Mouse (Mus musculus): ENCODE measurements around the gene Pus1. TPM values are rescaled to one million over a fixed set of nuclear protein-coding genes. Genes with fewer than 3 reads are reported as not detected.

Pus1 gene
- 19.4 and 22.0 TPM in 2 replicates for polyA plus RNA-seq (2011; ENCODE audit: insufficient read depth, insufficient read length, low replicate concordance, missing spikeins)

DNA sequence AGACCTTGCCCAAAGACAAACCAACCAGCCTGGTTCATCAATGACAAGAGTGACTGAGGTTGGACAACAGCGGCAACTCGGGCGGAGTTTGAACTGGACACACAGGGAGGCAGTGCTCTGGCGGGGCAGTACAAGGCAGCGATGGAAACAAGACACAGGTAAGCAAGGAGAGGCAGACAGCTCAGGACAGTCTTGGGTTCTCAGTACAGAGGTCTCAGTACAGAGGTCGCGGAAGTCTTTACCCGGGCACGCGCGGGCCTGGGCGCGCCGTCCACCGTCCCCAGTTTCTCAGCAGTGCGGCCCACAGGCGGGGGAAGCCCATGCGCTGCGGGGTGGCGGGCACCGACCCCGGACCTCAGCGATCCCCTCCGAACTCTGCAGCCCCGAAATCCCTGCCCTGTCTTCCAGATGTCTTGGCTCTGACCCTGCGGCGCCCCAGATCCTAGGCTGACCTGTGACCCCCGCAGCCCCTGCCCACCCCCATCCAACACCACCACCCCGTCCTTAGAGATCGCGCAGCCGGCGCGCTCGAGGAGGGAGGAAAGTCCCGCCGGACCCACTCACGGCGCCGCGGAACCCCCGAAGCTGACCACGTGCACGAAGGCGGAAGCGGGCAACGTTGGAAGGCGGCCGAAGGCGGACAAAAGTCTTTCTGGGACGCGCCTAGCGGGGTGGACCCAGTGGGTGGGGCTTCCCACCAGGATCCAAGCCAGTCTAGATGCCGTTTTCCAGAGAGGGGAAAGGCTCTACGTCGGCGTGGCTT is at the start of gene Pus1:
TSS of gene Pus1 (minus strand) at position 662 of the 763 bp plus-strand sequence.
- Histone ChIP-seq H3K27ac (ENCODE audit: control insufficient read depth, insufficient read depth, low read depth, low read length, poor library complexity) (no peak within 1 kb of the TSS), H3K4me1 (ENCODE audit: control insufficient read depth, insufficient read depth, low read length) (no peaks in the 10 kb centered on the region), H3K4me3 (replicated peaks; ENCODE audit: control insufficient read depth, low read depth, low read length) (peak within 1 kb of the TSS; percentile 65)
- TF ChIP-seq POLR2A (IDR thresholded peaks at IDR 0.05; ENCODE audit: borderline replicate concordance, control insufficient read depth, low read depth, low read length): no peak
- no peak for TF ChIP-seq CTCF (IDR thresholded peaks at IDR 0.05; ENCODE audit: control insufficient read depth, insufficient read depth, low read length)
- under 1% methylated on average over 57 of the region's 57 CpGs for WGBS

DNA sequence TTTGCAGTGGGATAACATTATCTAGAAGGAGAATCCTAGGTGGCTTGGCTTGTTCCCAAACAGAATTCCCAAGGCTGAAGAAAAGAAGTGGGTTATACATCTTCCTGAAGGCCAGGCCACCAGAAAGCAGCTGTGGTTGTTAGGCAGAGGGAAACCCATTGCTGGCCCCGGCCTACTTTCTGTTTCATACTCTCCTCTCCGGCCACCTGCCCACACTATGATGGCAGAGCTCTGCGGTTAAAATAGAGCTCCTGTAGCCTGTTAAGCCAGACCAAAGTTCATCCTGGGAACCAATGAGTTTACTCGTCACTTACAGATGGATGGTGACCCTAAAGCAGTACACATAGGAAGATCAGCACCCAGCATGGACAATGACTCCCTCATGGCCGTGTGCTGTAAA is 47.1 kb upstream of the Pus1 start:
- TF ChIP-seq POLR2A (IDR thresholded peaks at IDR 0.05; ENCODE audit: borderline replicate concordance, control insufficient read depth, low read depth, low read length) (no peak), CTCF (IDR thresholded peaks at IDR 0.05; ENCODE audit: control insufficient read depth, insufficient read depth, low read length) (no peak)
- WGBS: 78% methylated on average over 5 of the region's 5 CpGs
- H3K27ac ChIP-seq (ENCODE audit: control insufficient read depth, insufficient read depth, low read depth, low read length, poor library complexity): no peak overlapping the region
- no peaks in the 10 kb centered on the region; the same call in 1 of the 2 replicates for H3K4me1 ChIP-seq (ENCODE audit: control insufficient read depth, insufficient read depth, low read length)
- no peak overlapping the region for H3K4me3 ChIP-seq (replicated peaks; ENCODE audit: control insufficient read depth, low read depth, low read length)

DNA sequence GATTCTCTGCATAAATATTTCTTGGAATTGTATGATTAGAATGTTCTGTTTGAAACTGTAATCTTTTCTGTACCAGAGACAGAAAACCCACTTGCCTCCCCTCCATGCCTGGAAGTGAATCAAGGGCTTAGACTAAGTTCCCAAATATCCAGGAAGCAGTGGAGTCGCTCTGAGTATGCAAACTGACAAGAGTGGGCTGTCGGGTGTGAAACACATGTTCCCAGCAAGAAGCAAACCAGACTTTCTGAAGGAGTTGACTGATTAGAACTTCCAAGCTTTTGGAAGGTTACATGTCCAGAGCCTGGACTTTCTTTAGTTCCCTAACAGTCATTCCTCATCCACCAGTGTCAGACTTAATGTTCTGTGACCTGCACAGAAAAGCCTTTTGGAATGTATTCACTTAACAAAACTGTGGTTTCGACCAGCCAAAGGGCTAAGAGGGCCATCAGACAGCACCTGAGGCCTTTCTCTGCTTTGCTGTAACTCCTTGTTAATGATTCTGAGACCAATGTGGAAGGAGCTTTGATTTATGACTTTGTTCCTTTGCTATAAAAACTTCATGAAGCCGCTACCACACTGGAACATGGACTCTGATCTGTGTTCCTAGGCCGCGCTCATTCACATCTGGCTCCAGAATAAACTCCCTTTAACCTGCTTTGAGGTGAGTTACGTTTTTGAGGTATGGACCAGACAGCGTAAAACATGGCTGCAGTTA is 46.5 kb upstream of the Pus1 start:
- TF ChIP-seq CTCF (IDR thresholded peaks at IDR 0.05; ENCODE audit: control insufficient read depth, insufficient read depth, low read length) (no peak), POLR2A (IDR thresholded peaks at IDR 0.05; ENCODE audit: borderline replicate concordance, control insufficient read depth, low read depth, low read length) (no peak)
- 84% methylated on average over 8 of the region's 8 CpGs for WGBS
- Histone ChIP-seq H3K4me3 (replicated peaks; ENCODE audit: control insufficient read depth, low read depth, low read length) (no peak overlapping the region), H3K4me1 (ENCODE audit: control insufficient read depth, insufficient read depth, low read length) (no peaks in the 10 kb centered on the region; the same call in 1 of the 2 replicates), H3K27ac (ENCODE audit: control insufficient read depth, insufficient read depth, low read depth, low read length, poor library complexity) (no peak overlapping the region)

DNA sequence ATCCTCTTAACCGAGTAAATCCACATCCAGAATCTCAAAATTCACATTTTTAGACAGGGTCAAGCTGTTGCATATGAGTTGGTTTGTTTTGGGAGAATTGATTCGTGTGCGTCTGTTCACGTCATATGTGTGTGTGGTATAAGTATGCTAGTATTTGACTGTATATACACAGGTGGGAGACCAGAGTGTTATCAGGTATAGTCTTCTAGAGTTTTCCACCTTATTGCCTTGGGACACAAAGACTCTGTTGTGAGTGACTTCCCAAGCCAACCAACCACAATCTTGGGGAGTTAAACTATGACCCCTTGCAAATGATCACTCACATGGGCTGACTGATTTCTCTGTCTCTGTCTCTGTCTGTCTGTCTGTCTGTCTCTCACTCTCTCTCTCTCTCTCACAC is 44.0 kb upstream of the Pus1 start:
- WGBS: 80% methylated on average over 4 of the region's 4 CpGs
- Histone ChIP-seq H3K4me1 (ENCODE audit: control insufficient read depth, insufficient read depth, low read length) (no peaks in the 10 kb centered on the region), H3K27ac (ENCODE audit: control insufficient read depth, insufficient read depth, low read depth, low read length, poor library complexity) (no peak overlapping the region), H3K4me3 (replicated peaks; ENCODE audit: control insufficient read depth, low read depth, low read length) (no peak overlapping the region)
- TF ChIP-seq POLR2A (IDR thresholded peaks at IDR 0.05; ENCODE audit: borderline replicate concordance, control insufficient read depth, low read depth, low read length) (no peak), CTCF (IDR thresholded peaks at IDR 0.05; ENCODE audit: control insufficient read depth, insufficient read depth, low read length) (no peak)

DNA sequence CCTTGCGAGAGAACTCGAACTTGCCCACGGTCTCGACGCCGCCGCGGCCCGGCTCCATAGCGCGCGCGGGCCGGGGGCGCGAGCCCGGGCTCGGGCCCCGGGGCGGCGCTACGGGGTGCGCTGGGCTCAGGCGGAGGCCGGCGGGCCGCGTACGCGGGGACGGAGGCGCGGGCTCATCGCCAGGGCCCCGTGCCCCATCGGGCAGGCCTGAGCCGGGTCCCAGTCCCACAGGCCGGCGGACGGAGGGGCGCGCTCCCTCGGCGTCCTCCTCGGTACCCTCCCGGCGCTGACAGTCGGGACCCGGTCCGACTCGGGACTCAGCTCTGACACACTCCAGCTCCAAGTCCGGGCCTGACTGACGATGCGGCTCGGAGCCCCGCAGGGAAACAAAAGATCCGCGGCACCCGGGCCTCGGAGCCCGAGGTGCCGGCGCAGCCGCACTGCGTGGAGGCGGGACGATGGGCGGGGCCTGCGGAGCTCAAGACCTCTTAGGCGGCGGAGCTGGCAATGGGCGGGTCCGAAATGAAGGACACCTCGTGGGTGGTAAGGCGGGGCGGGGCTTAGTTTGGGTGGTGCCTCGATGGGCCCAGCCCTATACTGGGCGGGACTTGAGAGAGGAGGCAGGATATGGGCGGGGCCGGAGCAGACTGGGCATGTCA is 29.3 kb upstream of the Pus1 start, which contains the start of gene Ulk1:
TSS of gene Ulk1 (minus strand) at position 431 of the 659 bp plus-strand sequence.
- TF ChIP-seq CTCF (IDR thresholded peaks at IDR 0.05; ENCODE audit: control insufficient read depth, insufficient read depth, low read length) (no peak), POLR2A (IDR thresholded peaks at IDR 0.05; ENCODE audit: borderline replicate concordance, control insufficient read depth, low read depth, low read length) (peak; percentile 97)
- H3K27ac ChIP-seq (ENCODE audit: control insufficient read depth, insufficient read depth, low read depth, low read length, poor library complexity): peak within 1 kb of the TSS; percentile 92
- H3K4me1 ChIP-seq (ENCODE audit: control insufficient read depth, insufficient read depth, low read length): no peaks in the 10 kb centered on the region; the same call in 1 of the 2 replicates

DNA sequence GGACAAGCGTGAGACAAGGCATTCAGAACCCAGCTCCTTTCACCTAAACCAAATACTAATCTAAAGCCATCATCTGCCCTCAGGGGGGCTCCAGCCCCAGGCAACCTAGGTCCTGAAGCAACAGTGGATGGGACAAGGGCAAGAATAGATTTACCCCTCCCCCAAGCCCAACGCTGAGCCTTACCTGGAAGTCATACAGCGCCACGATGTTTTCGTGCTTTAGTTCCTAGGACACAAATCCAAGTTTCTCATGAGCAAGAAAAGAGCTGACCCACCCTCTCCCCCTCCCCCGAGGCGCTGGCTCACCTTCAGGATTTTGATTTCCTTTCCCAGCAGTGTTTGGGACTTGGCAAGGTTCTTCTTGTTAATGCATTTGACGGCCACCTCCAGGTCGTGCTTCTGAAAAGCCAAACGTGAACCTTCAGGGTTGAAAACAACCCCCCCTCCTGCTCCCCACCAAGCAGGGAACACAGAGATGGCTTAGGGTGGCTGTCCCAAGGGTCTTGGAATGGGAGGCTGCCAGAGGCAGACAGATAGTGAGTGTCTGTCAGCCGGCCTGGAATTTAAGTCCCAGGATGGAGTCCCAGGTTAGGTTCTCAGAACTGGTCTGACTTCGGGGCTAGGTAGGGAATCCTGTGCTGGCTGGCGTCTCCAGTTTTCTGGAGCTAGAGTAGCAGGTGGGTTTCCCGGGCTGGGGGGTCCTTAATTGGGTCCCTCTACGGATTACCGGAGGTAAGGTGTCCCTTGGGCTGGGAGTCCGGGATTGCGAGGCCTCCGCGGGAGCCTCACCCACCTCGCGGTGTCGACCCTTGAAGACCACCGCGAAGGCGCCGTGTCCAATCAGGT is 28.6 kb upstream of the Pus1 start:
- Histone ChIP-seq H3K4me1 (ENCODE audit: control insufficient read depth, insufficient read depth, low read length) (no peaks in the 10 kb centered on the region; the same call in 1 of the 2 replicates), H3K4me3 (replicated peaks; ENCODE audit: control insufficient read depth, low read depth, low read length) (peak overlapping the region; percentile 93), H3K27ac (ENCODE audit: control insufficient read depth, insufficient read depth, low read depth, low read length, poor library complexity) (peak overlapping the region; percentile 92)
- under 1% methylated on average over 27 of the region's 27 CpGs for WGBS
- TF ChIP-seq CTCF (IDR thresholded peaks at IDR 0.05; ENCODE audit: control insufficient read depth, insufficient read depth, low read length): no peak
- TF ChIP-seq POLR2A (IDR thresholded peaks at IDR 0.05; ENCODE audit: borderline replicate concordance, control insufficient read depth, low read depth, low read length): no peak

More for the DNA sequence above, 29.3 kb upstream of the Pus1 start, which contains the start of gene Ulk1:
- peak within 1 kb of the TSS; percentile 93 for H3K4me3 ChIP-seq (replicated peaks; ENCODE audit: control insufficient read depth, low read depth, low read length)
- WGBS: under 1% methylated on average over 80 of the region's 80 CpGs

DNA sequence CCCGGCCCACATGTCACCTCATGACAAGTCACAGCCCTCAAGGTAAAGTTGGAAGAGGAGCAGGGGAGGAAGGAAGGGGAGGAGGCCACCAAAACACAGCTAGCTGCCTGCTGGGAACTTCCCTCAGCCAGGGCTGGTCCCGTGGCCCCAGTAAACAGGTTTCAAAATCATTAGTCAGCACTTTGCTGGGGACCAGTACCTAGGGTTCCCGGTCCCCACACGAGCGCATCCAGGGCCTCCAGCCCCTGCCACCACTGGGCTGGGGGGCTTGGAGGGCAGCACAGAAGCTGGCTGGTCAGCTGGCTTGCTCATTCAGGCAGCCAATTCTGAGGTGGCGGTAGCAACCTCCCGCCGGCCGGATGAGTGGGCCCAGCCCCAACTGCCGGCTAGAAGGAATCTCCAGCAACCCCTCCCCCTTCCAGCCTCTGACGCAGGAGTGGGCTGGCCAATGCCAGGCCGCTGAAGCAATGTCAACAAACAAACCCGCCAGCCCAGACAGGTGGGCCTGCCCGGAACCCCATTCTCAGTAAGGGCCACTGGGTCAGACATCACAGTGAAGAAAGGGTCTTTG is 27.7 kb upstream of the Pus1 start:
- Histone ChIP-seq H3K4me1 (ENCODE audit: control insufficient read depth, insufficient read depth, low read length) (no peaks in the 10 kb centered on the region; the same call in 1 of the 2 replicates), H3K27ac (ENCODE audit: control insufficient read depth, insufficient read depth, low read depth, low read length, poor library complexity) (peak overlapping the region; percentile 92), H3K4me3 (replicated peaks; ENCODE audit: control insufficient read depth, low read depth, low read length) (peak overlapping the region; percentile 93)
- TF ChIP-seq CTCF (IDR thresholded peaks at IDR 0.05; ENCODE audit: control insufficient read depth, insufficient read depth, low read length) (no peak), POLR2A (IDR thresholded peaks at IDR 0.05; ENCODE audit: borderline replicate concordance, control insufficient read depth, low read depth, low read length) (peak; percentile 77; the same call in 1 of the 2 replicates)
- 3% methylated on average over 14 of the region's 14 CpGs for WGBS

All from bone marrow, adult 2 months (tissue).